Mouse (Mus musculus) liver, embryonic 12.5 days (tissue): ENCODE data around the gene Dbnl. TPM values are rescaled to one million over a fixed set of nuclear protein-coding genes. Genes with fewer than 3 reads are reported as not detected.

ENCODE experiments used
- ATAC-seq: fragments of 200-750 bp; cut with Nextera tagmentation; 2 replicates; pipeline ENCODE4 v1.8.0; 2017; ENCODE audit warnings: moderate number of reproducible peaks, mild to moderate bottlenecking, moderate library complexity
- H3K27ac ChIP-seq: fragments of 300-500 bp; sonication (generic); 2 replicates; pipeline ENCODE4 v1.5.1; 2016; ENCODE audit warnings: mild to moderate bottlenecking
- H3K27me3 ChIP-seq: fragments of 300-500 bp; sonication (generic); replicated peaks from 2 replicates; pipeline ENCODE4 v1.6.1; 2016; ENCODE audit warnings: mild to moderate bottlenecking, moderate library complexity
- H3K36me3 ChIP-seq: fragments of 300-500 bp; sonication (generic); 2 replicates; pipeline ENCODE4 v1.6.1; 2016; ENCODE audit warnings: mild to moderate bottlenecking, moderate library complexity
- H3K4me1 ChIP-seq: fragments of 300-500 bp; sonication (generic); 2 replicates; pipeline ENCODE4 v1.6.1; 2016
- H3K4me2 ChIP-seq: fragments of 300-500 bp; sonication (generic); 2 replicates; pipeline ENCODE4 v1.6.1; 2016; ENCODE audit warnings: mild to moderate bottlenecking, moderate library complexity
- H3K4me3 ChIP-seq: fragments of 300-500 bp; sonication (generic); 2 replicates; pipeline ENCODE4 v1.5.1; 2016; ENCODE audit warnings: mild to moderate bottlenecking, moderate library complexity
- H3K9ac ChIP-seq: fragments of 300-500 bp; sonication (generic); 2 replicates; pipeline ENCODE4 v1.6.1; 2016; ENCODE audit warnings: mild to moderate bottlenecking, moderate library complexity
- H3K9me3 ChIP-seq: fragments of 300-500 bp; sonication (generic); replicated peaks from 2 replicates; pipeline ENCODE4 v1.6.1; 2016; ENCODE audit warnings: mild to moderate bottlenecking, moderate library complexity
- WGBS: fragments of 180-500 bp; shearing (Covaris S2); methylation state at CpG from one replicate; pipeline ENCODE4 v1.1.7; 2016; ENCODE audit not compliant: insufficient replicate concordance; 5-methylcytosine and 5-hydroxymethylcytosine counted together
- polyA plus RNA-seq: library from polyadenylated mRNA; unstranded; fragments of >200 nt; fragmentation: Nextera tagmentation; extraction: Ambion mirVana; gene quantifications from 2 replicates; pipeline ENCODE4 v1.2.1, GENCODE M21; 2016

Gene Dbnl
- polyA plus RNA-seq, 1 experiment from 2014 or later, result 71.6 TPM

GRCm38 (mm10) chr11:5848741-5849140, 60.5 kb downstream of the Dbnl start:
- no peak for ATAC-seq
- Histone ChIP-seq H3K4me2 (no peak overlapping the region), H3K9ac (no peak overlapping the region), H3K27ac (no peak overlapping the region), H3K36me3 (no peaks in the 10 kb centered on the region), H3K4me3 (no peak overlapping the region), H3K9me3 (0 out of 2 replicates have a peak, but pooled peaks cover 2% of the 10 kb centered on the region), H3K4me1 (0 out of 2 replicates have a peak, but pooled peaks cover 3% of the 10 kb centered on the region), H3K27me3 (no peaks in the 10 kb centered on the region; the same call in 1 of the 2 replicates)
- 59% methylated on average over 6 of the region's 6 CpGs for WGBS

- 0 out of 2 replicates have a peak, but pooled peaks cover 3% of the 10 kb centered on the region for H3K4me1 ChIP-seq
Measured at GRCm38 (mm10) chr11:5849316-5849715, 61.0 kb downstream of the Dbnl start.

GRCm38 (mm10) chr11:5850452-5850851, 62.2 kb downstream of the Dbnl start:
- Histone ChIP-seq H3K27ac (no peak overlapping the region), H3K36me3 (no peaks in the 10 kb centered on the region)
- 50% methylated on average over 5 of the region's 5 CpGs for WGBS

More at GRCm38 (mm10) chr11:5849316-5849715, 61.0 kb downstream of the Dbnl start:
- no peak for ATAC-seq
- no peak overlapping the region for H3K4me2 ChIP-seq
- H3K27ac ChIP-seq, result no peak overlapping the region
- no peak overlapping the region for H3K9ac ChIP-seq
- 51% methylated on average over 2 of the region's 2 CpGs for WGBS
- no peaks in the 10 kb centered on the region; the same call in 1 of the 2 replicates for H3K27me3 ChIP-seq
- H3K36me3 ChIP-seq, result no peaks in the 10 kb centered on the region
- H3K4me3 ChIP-seq, result no peak overlapping the region
- no peaks in the 10 kb centered on the region for H3K9me3 ChIP-seq

More at GRCm38 (mm10) chr11:5850452-5850851, 62.2 kb downstream of the Dbnl start:
- H3K4me1 ChIP-seq, result 0 out of 2 replicates have a peak, but pooled peaks cover 3% of the 10 kb centered on the region
- no peaks in the 10 kb centered on the region; the same call in 1 of the 2 replicates for H3K27me3 ChIP-seq
- no peak for ATAC-seq
- H3K9me3 ChIP-seq, result no peaks in the 10 kb centered on the region
- H3K4me2 ChIP-seq, result no peak overlapping the region
- no peak overlapping the region for H3K9ac ChIP-seq
- H3K4me3 ChIP-seq, result no peak overlapping the region

Other genes with a start within 250 kb of the Dbnl start
- gene Ccdc117, start 246.3 kb upstream of the Dbnl start, polyA plus RNA-seq, result 17.3 and 19.1 TPM in 2 replicates
- gene Ankrd36, start 218.8 kb upstream of the Dbnl start, polyA plus RNA-seq, result 0.67 and 0.80 TPM in 2 replicates
- 143 and 149 TPM in 2 replicates for gene Mrps24, start 72.8 kb upstream of the Dbnl start, polyA plus RNA-seq
- 13.4 and 14.6 TPM in 2 replicates for gene Urgcp, start 26.1 kb upstream of the Dbnl start, polyA plus RNA-seq
- 1.7 TPM in 2 replicates for gene Pgam2, start 15.2 kb downstream of the Dbnl start, polyA plus RNA-seq
- 2.8 and 2.9 TPM in 2 replicates for gene Polm, start 49.5 kb downstream of the Dbnl start, polyA plus RNA-seq
- gene Aebp1, start 73.5 kb downstream of the Dbnl start, polyA plus RNA-seq, result 8.5 and 9.6 TPM in 2 replicates
- 105 TPM in 2 replicates for gene Pold2, start 89.8 kb downstream of the Dbnl start, polyA plus RNA-seq
- 21.8 and 22.5 TPM in 2 replicates for gene Myl7, start 110.3 kb downstream of the Dbnl start, polyA plus RNA-seq
- 0.31 and 0.37 TPM in 2 replicates for gene Gck, start 161.6 kb downstream of the Dbnl start, polyA plus RNA-seq
- 25.2 and 25.7 TPM in 2 replicates for gene Ykt6, start 167.2 kb downstream of the Dbnl start, polyA plus RNA-seq